Mouse (Mus musculus): ENCODE results near the gene Ryr1. TPM values are rescaled to one million over a fixed set of nuclear protein-coding genes. Genes with fewer than 3 reads are reported as not detected.
"Not testable (repeated sequence)": the region's sequence is repeated elsewhere in the genome, so short reads cannot be mapped to it uniquely, and the experiment has no call there.

The Ryr1 gene
- polyA plus RNA-seq, 1 experiment from 2014 or later = 0.01 TPM

DNA sequence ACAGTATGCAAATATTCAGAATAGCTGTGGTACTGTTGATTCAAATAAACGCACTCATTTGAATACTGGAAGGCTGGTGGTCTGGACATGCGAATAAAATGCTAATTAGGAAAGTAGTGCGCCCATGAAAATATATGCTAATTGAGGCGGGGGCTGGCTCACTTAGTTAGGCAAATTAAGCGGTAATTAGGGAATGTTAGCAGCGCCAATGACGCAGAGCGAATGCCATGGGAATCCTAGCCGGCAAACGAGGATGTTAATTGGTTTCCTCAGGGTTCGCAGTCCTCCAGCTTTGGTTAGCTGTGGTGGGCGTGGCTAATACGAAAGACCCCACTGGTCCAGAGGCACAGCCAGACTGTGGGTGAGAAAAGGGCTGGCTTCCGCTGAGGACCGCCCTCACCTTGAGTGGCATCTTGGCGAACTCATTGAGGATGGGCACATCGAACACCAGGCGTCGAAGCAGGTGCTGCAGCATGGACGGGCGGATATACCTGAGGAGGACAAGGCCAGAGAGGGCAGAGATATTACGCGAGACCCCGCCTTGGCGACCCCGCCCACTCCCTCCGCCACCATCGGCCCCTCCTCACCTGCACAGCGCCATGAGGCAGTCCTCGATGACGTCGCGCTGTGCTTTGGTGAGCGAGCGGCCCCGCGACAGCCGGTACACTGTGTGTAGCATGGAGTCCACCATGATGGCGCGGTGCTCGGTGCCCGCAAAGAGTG lies 53.6 kb downstream of the Ryr1 start:
- no peaks in the 10 kb centered on the region for H3K4me1 ChIP-seq (ENCODE audit: insufficient read depth, low read depth, low read length)
- WGBS = 10% methylated on average over 39 of the region's 42 CpGs
- ATAC-seq = 0 out of 2 replicates have a peak, but pooled peaks have one; percentile 10
- H3K27me3 ChIP-seq (replicated peaks; ENCODE audit: insufficient read depth, low read length) = peaks cover 13% of the 10 kb centered on the region; the same call in 1 of the 2 replicates
- H3K9ac ChIP-seq (replicated peaks; ENCODE audit: low read depth) = no peak overlapping the region
- H3K9me3 ChIP-seq (ENCODE audit: low read length) = no peaks in the 10 kb centered on the region
- H3K4me3 ChIP-seq (ENCODE audit: low read depth, low read length) = no peak overlapping the region
- H3K4me2 ChIP-seq (replicated peaks; ENCODE audit: low read depth, low read length) = no peak overlapping the region
- no peak for DNase-seq (ENCODE audit: low spot score)
- H3K27ac ChIP-seq (ENCODE audit: low read length) = no peak overlapping the region
- no peaks in the 10 kb centered on the region for H3K36me3 ChIP-seq (ENCODE audit: insufficient read depth, low read length)
- TF ChIP-seq CTCF (IDR thresholded peaks at IDR 0.05) (no peak), EP300 (IDR thresholded peaks at IDR 0.05) (no peak)

DNA sequence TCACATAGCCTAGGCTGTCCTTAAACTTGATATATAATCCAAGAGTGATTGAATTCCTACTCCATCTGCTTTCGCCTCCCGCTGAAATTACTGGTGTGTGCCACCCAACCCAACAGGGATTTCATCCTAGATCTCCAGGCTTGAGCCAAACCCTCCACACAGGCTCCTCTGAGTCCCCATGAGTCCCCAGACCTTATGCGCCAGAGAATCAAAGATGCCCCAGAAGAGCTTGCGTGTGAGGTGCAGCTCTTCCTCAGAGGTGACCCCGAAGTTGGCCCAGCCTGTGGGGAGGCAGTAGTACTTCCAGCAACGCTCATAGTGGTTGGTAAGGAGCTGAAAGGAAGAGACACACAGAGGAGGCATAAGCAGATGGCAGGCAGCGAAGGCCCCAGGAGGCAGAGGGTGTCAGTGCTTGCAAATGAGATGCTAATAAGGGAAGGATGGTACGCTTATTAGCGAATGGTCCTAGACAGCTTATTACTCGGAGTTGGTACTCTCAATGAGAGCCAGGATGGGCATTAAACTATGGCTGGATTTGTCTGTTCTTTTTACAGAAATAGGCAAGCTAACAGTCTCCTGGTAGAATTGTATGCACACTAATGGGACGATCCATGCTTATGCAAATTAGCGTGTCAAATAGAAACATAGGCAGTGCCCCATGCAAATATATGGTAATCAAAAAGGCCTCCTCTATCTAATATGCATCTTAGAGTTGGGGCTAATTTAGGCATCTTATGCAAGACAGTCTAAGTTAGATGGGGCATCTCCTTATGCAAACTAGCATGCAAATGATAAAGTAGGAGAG lies 54.4 kb downstream of the Ryr1 start:
- Histone ChIP-seq H3K4me2 (replicated peaks; ENCODE audit: low read depth, low read length) (no peak overlapping the region), H3K9me3 (ENCODE audit: low read length) (no peaks in the 10 kb centered on the region), H3K27ac (ENCODE audit: low read length) (no peak overlapping the region), H3K4me1 (ENCODE audit: insufficient read depth, low read depth, low read length) (no peaks in the 10 kb centered on the region), H3K36me3 (ENCODE audit: insufficient read depth, low read length) (no peaks in the 10 kb centered on the region), H3K4me3 (ENCODE audit: low read depth, low read length) (no peak overlapping the region), H3K27me3 (replicated peaks; ENCODE audit: insufficient read depth, low read length) (peaks cover 13% of the 10 kb centered on the region; the same call in 1 of the 2 replicates), H3K9ac (replicated peaks; ENCODE audit: low read depth) (no peak overlapping the region)
- WGBS = 76% methylated on average over 12 of the region's 12 CpGs
- ATAC-seq (no peak), DNase-seq (ENCODE audit: low spot score) (no peak)
- TF ChIP-seq CTCF (IDR thresholded peaks at IDR 0.05) (no peak), EP300 (IDR thresholded peaks at IDR 0.05) (no peak)

DNA sequence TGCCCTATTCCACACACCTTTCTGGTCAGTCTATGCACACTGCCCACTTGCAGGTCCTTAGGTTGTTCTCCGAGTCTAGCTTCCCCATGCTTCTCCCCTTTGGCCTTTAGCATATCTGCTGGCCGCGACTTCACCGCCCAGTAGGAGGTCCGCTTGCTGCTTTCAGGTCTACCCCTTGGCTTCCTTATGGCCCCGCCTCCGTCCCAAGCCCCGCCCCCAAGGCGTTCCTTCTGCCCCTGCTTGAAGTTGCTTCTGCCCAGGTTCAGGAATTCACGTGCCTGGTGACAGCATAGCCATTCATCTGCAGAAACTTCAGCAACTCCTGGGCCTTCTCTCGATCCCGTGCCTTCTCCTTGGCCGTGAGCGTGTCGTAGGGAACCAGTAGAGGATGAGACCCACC lies 57.2 kb downstream of the Ryr1 start:
- DNase-seq (ENCODE audit: low spot score) = peak; percentile 65

DNA sequence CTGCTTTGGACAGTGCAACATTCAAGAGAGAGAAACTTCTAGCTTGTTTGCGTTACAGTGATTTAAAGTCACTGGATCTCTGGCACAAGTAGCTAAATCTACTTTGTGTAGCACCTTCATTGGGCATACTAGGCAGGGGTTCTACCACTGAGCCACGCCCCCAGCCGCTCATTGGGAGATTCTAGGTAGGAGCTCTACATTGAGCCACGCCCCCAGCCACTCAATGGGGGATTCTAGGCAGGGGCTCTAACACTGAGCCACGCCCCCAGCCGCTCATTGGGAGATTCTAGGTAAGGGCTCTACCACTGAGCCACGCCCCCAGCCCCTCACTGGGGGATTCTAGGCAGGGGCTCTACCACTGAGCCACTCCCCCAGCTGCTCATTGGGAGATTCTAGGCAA lies 61.5 kb downstream of the Ryr1 start:
- H3K9ac ChIP-seq (replicated peaks; ENCODE audit: low read depth) = not testable (repeated sequence)
- 63% methylated on average over 7 of the region's 7 CpGs for WGBS

More for the DNA sequence above, 57.2 kb downstream of the Ryr1 start:
- Histone ChIP-seq H3K36me3 (ENCODE audit: insufficient read depth, low read length) (no peaks in the 10 kb centered on the region), H3K4me2 (replicated peaks; ENCODE audit: low read depth, low read length) (no peak overlapping the region), H3K4me3 (ENCODE audit: low read depth, low read length) (no peak overlapping the region), H3K27ac (ENCODE audit: low read length) (no peak overlapping the region), H3K4me1 (ENCODE audit: insufficient read depth, low read depth, low read length) (no peaks in the 10 kb centered on the region), H3K27me3 (replicated peaks; ENCODE audit: insufficient read depth, low read length) (peaks cover 13% of the 10 kb centered on the region; the same call in 1 of the 2 replicates), H3K9me3 (ENCODE audit: low read length) (no peaks in the 10 kb centered on the region), H3K9ac (replicated peaks; ENCODE audit: low read depth) (no peak overlapping the region)
- ATAC-seq = peak; percentile 80
- 6% methylated on average over 15 of the region's 15 CpGs for WGBS
- no peak for TF ChIP-seq EP300 (IDR thresholded peaks at IDR 0.05)
- no peak for TF ChIP-seq CTCF (IDR thresholded peaks at IDR 0.05)

DNA sequence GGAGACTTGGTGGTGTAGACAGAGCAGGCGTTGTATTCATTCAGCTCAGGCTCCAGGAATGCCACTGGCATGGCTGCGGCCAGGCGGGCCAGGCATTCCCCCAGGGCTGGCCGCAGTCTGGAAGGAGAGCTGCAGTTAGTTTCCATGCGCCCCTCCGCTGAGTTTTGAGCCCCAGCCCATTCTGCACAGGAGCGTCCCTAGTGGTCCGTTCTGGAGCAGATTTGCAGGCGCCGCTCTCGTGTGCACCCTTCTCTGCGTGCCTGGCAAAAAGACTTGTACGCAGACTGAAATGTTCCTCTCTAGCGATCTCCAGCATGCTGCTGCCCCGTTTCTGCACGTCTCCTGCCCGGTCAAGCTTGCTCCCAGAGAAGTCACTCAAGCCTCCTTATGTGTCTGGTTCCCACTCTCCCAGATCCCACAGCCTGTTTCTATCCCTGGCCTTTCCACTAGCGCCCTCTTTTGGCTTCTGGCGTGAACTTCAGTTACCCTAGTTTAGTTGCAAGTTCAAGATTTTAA lies 63.4 kb downstream of the Ryr1 start:
- ATAC-seq (peak; percentile 21; the same call in 1 of the 2 replicates), DNase-seq (ENCODE audit: low spot score) (peak; percentile 56)
- Histone ChIP-seq H3K4me1 (ENCODE audit: insufficient read depth, low read depth, low read length) (no peaks in the 10 kb centered on the region), H3K27me3 (replicated peaks; ENCODE audit: insufficient read depth, low read length) (no peaks in the 10 kb centered on the region), H3K9me3 (ENCODE audit: low read length) (no peaks in the 10 kb centered on the region), H3K4me2 (replicated peaks; ENCODE audit: low read depth, low read length) (no peak overlapping the region), H3K27ac (ENCODE audit: low read length) (no peak overlapping the region), H3K36me3 (ENCODE audit: insufficient read depth, low read length) (no peaks in the 10 kb centered on the region), H3K9ac (replicated peaks; ENCODE audit: low read depth) (no peak overlapping the region), H3K4me3 (ENCODE audit: low read depth, low read length) (no peak overlapping the region)
- TF ChIP-seq CTCF (IDR thresholded peaks at IDR 0.05) (peak; percentile 64), EP300 (IDR thresholded peaks at IDR 0.05) (no peak)
- 12% methylated on average over 19 of the region's 19 CpGs for WGBS

More for the DNA sequence above, 61.5 kb downstream of the Ryr1 start:
- not testable (repeated sequence) for ATAC-seq; H3K27ac ChIP-seq (ENCODE audit: low read length); H3K4me3 ChIP-seq (ENCODE audit: low read depth, low read length); DNase-seq (ENCODE audit: low spot score); H3K4me2 ChIP-seq (replicated peaks; ENCODE audit: low read depth, low read length); H3K4me1 ChIP-seq (ENCODE audit: insufficient read depth, low read depth, low read length); H3K9me3 ChIP-seq (ENCODE audit: low read length); H3K27me3 ChIP-seq (replicated peaks; ENCODE audit: insufficient read depth, low read length); H3K36me3 ChIP-seq (ENCODE audit: insufficient read depth, low read length)

DNA sequence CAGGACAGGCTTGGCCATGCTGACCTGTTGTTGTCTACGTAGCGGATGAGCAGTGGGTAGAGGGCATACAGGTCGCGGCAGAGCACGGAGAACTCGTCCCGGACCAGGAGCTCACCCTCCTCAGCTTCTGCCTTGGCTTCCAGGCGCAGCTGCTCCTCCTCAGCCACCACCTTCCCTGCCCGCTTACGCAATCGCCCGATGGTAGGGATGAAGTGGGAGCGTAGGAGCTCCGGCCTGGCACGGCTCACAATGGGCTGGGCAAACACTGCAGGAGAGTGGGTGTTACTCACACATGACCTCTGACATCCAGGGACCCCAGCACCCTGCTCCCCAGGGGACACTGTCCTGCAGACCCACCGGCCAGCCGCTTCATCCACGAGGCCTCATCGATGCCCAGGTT lies 65.5 kb downstream of the Ryr1 start:
- no peak overlapping the region for H3K4me2 ChIP-seq (replicated peaks; ENCODE audit: low read depth, low read length)
- WGBS = 44% methylated on average over 19 of the region's 19 CpGs
- H3K9me3 ChIP-seq (ENCODE audit: low read length) = no peaks in the 10 kb centered on the region
- H3K9ac ChIP-seq (replicated peaks; ENCODE audit: low read depth) = no peak overlapping the region
- no peaks in the 10 kb centered on the region for H3K4me1 ChIP-seq (ENCODE audit: insufficient read depth, low read depth, low read length)
- TF ChIP-seq CTCF (IDR thresholded peaks at IDR 0.05) = no peak
- no peak for TF ChIP-seq EP300 (IDR thresholded peaks at IDR 0.05)
- DNase-seq (ENCODE audit: low spot score) = peak; percentile 71
- no peak overlapping the region for H3K4me3 ChIP-seq (ENCODE audit: low read depth, low read length)
- no peaks in the 10 kb centered on the region for H3K36me3 ChIP-seq (ENCODE audit: insufficient read depth, low read length)
- no peaks in the 10 kb centered on the region for H3K27me3 ChIP-seq (replicated peaks; ENCODE audit: insufficient read depth, low read length)
- peak; percentile 74 for ATAC-seq
- no peak overlapping the region for H3K27ac ChIP-seq (ENCODE audit: low read length)

Data from lung, postnatal 0 days (tissue).